Mouse (Mus musculus) liver, adult 2 months (tissue): ENCODE results near the gene Tesc. TPM values are rescaled to one million over a fixed set of nuclear protein-coding genes. Genes with fewer than 3 reads are reported as not detected.

Source experiments
- DNase-seq: peaks from one replicate; pipeline ENCODE4 v3.0.0-alpha.2; 2011; ENCODE audit warnings: low read depth, low spot score; ENCODE audit errors: extremely low read depth
- H3K27ac ChIP-seq: fragments of 200-500 bp; replicated peaks from 2 replicates; pipeline ENCODE4 v1.5.1; 2012; ENCODE audit warnings: low read depth, mild to moderate bottlenecking, control low read depth, inconsistent platforms, low read length; ENCODE audit not compliant: insufficient read depth
- H3K27me3 ChIP-seq: fragments of 200-500 bp; 2 replicates; pipeline ENCODE4 v1.6.1; 2012; ENCODE audit warnings: mild to moderate bottlenecking, moderate library complexity, low read length, inconsistent platforms; ENCODE audit not compliant: control insufficient read depth, insufficient read depth
- H3K36me3 ChIP-seq: fragments of 200-500 bp; 2 replicates; pipeline ENCODE4 v1.6.1; 2012; ENCODE audit warnings: low read length, inconsistent platforms; ENCODE audit not compliant: control insufficient read depth, insufficient read depth
- H3K4me1 ChIP-seq: fragments of 200-500 bp; 2 replicates; pipeline ENCODE4 v1.6.1; 2011; ENCODE audit warnings: low read length; ENCODE audit not compliant: control insufficient read depth, insufficient read depth
- H3K4me3 ChIP-seq: fragments of 200-500 bp; 2 replicates; pipeline ENCODE4 v1.5.1; 2011; ENCODE audit warnings: low read depth, mild to moderate bottlenecking, control low read depth, low read length, moderate library complexity; ENCODE audit not compliant: insufficient read depth
- H3K79me2 ChIP-seq: fragments of 200-500 bp; 2 replicates; pipeline ENCODE4 v1.6.1; 2012; ENCODE audit warnings: inconsistent platforms, mild to moderate bottlenecking, low read length, moderate library complexity; ENCODE audit not compliant: control insufficient read depth, insufficient read depth
- H3K9ac ChIP-seq: fragments of 200-500 bp; 2 replicates; pipeline ENCODE4 v1.6.1; 2012; ENCODE audit warnings: low read depth, mild to moderate bottlenecking, control low read depth, inconsistent platforms, low read length
- CTCF ChIP-seq: fragments of 200-500 bp; IDR thresholded peaks from 2 replicates; pipeline ENCODE4 v1.5.1; 2011; ENCODE audit warnings: low read depth, low read length, control low read depth
- POLR2A ChIP-seq: fragments of 200-500 bp; IDR thresholded peaks from 2 replicates; pipeline ENCODE4 v1.6.1; 2011; ENCODE audit warnings: low read length, control low read depth; ENCODE audit not compliant: insufficient read depth; ENCODE audit errors: extremely low read depth
- WGBS: fragments of 180-500 bp; shearing (Covaris S2); methylation state at CpG from one replicate; pipeline ENCODE4 v1.1.7; 2018; 5-methylcytosine and 5-hydroxymethylcytosine counted together
- polyA plus RNA-seq: library from polyadenylated mRNA; depleted of rRNA; stranded (reverse); fragments of >200 nt; gene quantifications from 2 replicates; pipeline ENCODE4 v1.2.3, GENCODE M21; 2012
- total RNA-seq: library from RNA; depleted of rRNA; stranded (reverse); fragments of >200 nt; gene quantifications from 2 replicates; pipeline ENCODE4 v1.2.3, GENCODE M21; 2014

The Tesc gene
- total and polyA plus RNA-seq, 2 experiments, result 0.18 to 0.35 TPM

DNA sequence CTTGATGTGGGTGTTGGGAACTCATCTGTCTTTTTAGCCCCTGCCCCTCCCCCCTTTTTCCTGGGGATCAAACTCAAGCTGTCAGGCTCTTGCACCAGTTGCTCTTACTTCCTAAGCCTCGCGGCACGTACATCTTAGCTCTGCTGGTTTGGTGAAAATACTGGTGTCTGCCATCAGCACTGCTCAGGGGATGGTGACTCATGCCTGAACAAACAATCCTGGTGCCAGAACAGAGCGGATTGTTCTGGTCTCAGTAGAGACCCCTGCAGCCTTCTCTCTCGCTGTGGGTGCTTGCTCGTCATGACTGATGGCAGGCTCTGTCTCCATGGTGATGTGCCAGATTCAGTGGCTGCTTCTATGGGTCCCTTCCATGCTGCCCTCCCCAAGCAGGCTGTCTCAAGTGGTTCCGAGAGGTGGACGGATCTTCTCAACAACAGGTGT, 35.7 kb downstream of the Tesc start:
- Histone ChIP-seq H3K4me3 (no peak overlapping the region), H3K36me3 (no peaks in the 10 kb centered on the region), H3K4me1 (no peaks in the 10 kb centered on the region), H3K27ac (no peak overlapping the region), H3K79me2 (no peaks in the 10 kb centered on the region), H3K9ac (no peak overlapping the region), H3K27me3 (no peaks in the 10 kb centered on the region)
- DNase-seq, result no peak
- TF ChIP-seq CTCF, result no peak
- no peak for TF ChIP-seq POLR2A
- 89% methylated on average over 8 of the region's 8 CpGs for WGBS

DNA sequence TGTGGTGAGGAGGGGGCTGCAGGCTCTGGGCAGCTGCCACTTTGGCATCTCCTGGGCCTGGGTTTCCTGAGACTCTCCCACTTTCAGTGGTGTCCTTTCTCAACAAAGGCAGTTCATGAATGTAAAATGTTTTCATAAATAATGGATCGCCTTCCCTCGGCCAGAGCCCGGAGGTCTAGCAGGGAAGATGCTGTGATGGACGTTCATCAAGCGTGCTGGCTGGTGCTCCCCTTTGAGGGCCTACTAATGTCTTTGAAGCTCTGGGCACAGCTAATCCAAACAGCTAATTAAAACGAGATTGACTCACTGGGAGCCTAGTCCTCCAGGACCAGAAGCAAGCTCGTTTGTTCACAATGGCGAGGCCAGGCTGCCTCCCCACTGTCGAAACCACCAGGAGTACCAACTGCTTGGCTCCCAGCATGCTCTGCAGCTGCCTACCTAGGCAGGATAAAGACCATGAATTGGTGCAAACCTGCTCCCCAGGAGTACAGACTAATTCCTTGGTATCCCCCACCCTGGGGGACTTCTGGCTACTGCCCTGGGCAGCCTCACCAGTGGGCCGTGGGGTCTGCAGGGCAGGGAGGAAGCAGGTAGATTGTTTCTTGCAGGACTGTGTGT, 36.9 kb downstream of the Tesc start:
- H3K36me3 ChIP-seq, result no peaks in the 10 kb centered on the region
- H3K27ac ChIP-seq, result no peak overlapping the region
- 87% methylated on average over 10 of the region's 10 CpGs for WGBS
- H3K9ac ChIP-seq, result no peak overlapping the region
- no peak overlapping the region for H3K4me3 ChIP-seq
- no peaks in the 10 kb centered on the region for H3K4me1 ChIP-seq
- no peak for TF ChIP-seq POLR2A
- no peak for TF ChIP-seq CTCF
- no peaks in the 10 kb centered on the region for H3K79me2 ChIP-seq
- no peaks in the 10 kb centered on the region for H3K27me3 ChIP-seq
- DNase-seq, result no peak

DNA sequence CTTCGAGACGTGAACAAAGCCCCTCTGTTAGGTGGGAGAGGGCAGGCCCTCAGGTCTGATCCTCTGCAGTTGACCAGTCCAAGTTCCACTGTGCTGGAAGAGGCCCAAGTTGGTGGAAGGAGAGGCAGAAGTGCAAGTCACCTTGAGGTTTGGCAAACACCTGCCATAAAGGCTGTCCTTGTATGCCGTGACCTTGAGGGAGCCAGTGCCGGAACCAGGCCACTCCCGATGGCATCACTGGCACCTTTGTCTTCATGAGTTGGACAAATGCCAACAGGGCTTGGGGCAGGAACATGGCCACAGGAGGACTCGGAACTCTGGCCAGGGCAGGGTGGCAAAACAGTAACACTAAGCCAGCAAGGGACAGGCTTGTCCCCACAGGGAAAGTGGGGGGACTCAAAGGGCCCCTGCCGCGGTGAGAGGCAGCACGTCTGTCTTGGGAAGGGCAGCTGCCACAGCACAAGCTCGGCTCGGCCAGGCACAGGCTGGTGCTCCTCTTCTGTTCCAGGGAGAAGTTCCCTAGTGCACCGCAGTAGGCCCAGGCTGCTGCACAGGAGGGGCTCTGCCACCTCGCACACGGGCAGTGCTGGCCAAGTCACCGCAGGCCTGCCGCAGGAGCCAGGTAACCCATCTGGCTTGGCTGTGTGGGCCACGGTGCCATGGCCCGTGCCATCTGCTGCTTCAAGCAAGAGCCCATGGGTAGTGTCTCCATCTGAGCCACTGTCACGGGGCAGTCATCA, 38.1 kb downstream of the Tesc start:
- H3K4me3 ChIP-seq, result no peak overlapping the region
- no peaks in the 10 kb centered on the region for H3K36me3 ChIP-seq
- H3K9ac ChIP-seq, result no peak overlapping the region
- WGBS, result 80% methylated on average over 19 of the region's 19 CpGs
- H3K27ac ChIP-seq, result no peak overlapping the region
- DNase-seq, result peak; percentile 24
- no peaks in the 10 kb centered on the region for H3K27me3 ChIP-seq
- TF ChIP-seq CTCF (no peak), POLR2A (no peak)
- no peaks in the 10 kb centered on the region for H3K79me2 ChIP-seq
- H3K4me1 ChIP-seq, result no peaks in the 10 kb centered on the region

DNA sequence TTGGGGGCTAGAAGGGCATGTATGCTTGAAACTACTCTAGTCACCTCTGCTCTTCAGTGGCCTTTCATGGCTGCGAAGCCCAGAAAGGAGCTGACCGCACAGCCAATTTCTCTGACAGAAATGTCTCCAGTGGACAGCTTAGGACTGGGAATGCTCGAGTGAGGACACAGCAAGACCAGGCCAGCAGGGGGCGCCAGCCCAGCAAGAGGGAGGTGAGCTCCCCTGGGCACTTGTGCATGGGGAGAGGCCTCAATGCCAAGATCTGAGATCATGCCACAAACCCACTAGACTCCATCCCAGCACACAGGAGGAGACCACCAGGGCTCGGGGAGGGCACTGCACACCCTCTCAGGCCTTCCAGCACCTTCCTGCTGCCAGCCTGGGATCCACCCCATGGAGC, 39.3 kb downstream of the Tesc start:
- Histone ChIP-seq H3K36me3 (no peaks in the 10 kb centered on the region), H3K27ac (no peak overlapping the region)

DNA sequence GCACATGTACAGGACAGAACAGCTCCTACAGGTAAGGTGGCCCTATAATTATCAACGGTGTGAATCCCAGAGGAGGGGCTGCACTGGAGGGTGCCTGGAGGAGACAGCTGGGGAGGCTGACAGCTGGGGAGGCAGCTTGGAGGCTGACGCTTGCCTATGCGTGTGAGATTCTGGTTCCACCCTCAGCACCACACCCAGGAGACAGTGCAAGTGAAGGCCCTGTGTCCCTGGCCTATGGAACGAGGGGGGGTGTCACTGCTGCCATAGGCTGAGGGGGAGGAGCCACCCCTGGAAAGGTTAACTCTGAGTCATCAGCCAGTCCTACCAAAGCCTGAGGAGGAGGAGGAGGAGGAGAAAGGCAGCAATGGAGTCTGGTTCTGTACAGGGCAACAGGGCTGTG, 40.0 kb downstream of the Tesc start:
- Histone ChIP-seq H3K4me3 (no peak overlapping the region), H3K9ac (no peak overlapping the region), H3K36me3 (no peaks in the 10 kb centered on the region), H3K27ac (no peak overlapping the region), H3K27me3 (no peaks in the 10 kb centered on the region), H3K4me1 (no peaks in the 10 kb centered on the region), H3K79me2 (no peaks in the 10 kb centered on the region)
- no peak for TF ChIP-seq CTCF
- TF ChIP-seq POLR2A, result no peak
- no peak for DNase-seq
- WGBS, result 87% methylated on average over 4 of the region's 4 CpGs

More for the DNA sequence above, 39.3 kb downstream of the Tesc start:
- Histone ChIP-seq H3K9ac (no peak overlapping the region), H3K79me2 (no peaks in the 10 kb centered on the region), H3K4me3 (no peak overlapping the region), H3K4me1 (no peaks in the 10 kb centered on the region), H3K27me3 (no peaks in the 10 kb centered on the region)
- TF ChIP-seq POLR2A, result no peak
- peak; percentile 90 for TF ChIP-seq CTCF
- WGBS, result 78% methylated on average over 5 of the region's 5 CpGs
- peak; percentile 19 for DNase-seq

DNA sequence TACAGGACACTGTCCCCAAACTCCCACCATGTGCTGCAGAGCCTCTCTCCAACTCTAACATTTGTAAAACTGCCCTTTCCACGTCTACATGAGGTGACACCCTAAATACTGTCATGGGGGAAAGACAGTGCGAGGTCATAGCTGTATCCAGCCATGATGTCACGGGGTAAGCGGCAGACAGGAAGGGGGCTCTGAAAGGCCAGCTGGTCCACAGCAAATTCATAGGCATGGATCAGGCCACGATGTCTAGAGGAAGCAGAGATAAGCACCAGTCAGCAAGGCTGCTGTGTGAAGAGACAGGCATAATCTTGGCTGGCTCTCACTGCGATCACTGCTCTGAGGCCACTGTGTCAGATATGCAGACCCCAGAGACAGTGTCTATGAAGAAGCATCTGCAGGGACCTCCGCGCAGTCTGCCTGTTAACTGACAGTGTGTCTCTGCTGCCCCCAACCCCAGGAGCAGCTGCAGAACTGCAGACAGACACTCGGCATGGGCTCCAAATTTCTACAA, 40.5 kb downstream of the Tesc start:
- no peak overlapping the region for H3K9ac ChIP-seq
- DNase-seq, result no peak
- TF ChIP-seq POLR2A, result no peak
- no peak for TF ChIP-seq CTCF

More for the DNA sequence above, 40.5 kb downstream of the Tesc start:
- Histone ChIP-seq H3K79me2 (no peaks in the 10 kb centered on the region), H3K4me1 (no peaks in the 10 kb centered on the region), H3K36me3 (no peaks in the 10 kb centered on the region), H3K4me3 (no peak overlapping the region), H3K27me3 (no peaks in the 10 kb centered on the region), H3K27ac (no peak overlapping the region)
- WGBS, result 89% methylated on average over 9 of the region's 9 CpGs
